Mouse (Mus musculus): ENCODE measurements around the gene Zfp664. TPM values are rescaled to one million over a fixed set of nuclear protein-coding genes. Genes with fewer than 3 reads are reported as not detected.

Zfp664 gene
- polyA plus RNA-seq, 1 experiment from 2014 or later: 77.4 TPM

- Histone ChIP-seq H3K27ac (no peak overlapping the region), H3K36me3 (no peaks in the 10 kb centered on the region), H3K4me1 (replicated peaks) (no peaks in the 10 kb centered on the region), H3K4me2 (replicated peaks) (no peak overlapping the region), H3K9ac (no peak overlapping the region), H3K9me3 (no peaks in the 10 kb centered on the region), H3K4me3 (replicated peaks) (no peak overlapping the region), H3K27me3 (replicated peaks) (no peaks in the 10 kb centered on the region)
- no peak for ATAC-seq
- WGBS: 64% methylated on average over 13 of the region's 13 CpGs
Measured at GRCm38 (mm10) chr5:124906890-124907289, 44.4 kb downstream of the Zfp664 start.

- peak; percentile 73 for ATAC-seq
- Histone ChIP-seq H3K9ac (no peak overlapping the region), H3K36me3 (no peaks in the 10 kb centered on the region), H3K27me3 (replicated peaks) (no peaks in the 10 kb centered on the region), H3K4me1 (replicated peaks) (no peaks in the 10 kb centered on the region), H3K27ac (no peak overlapping the region), H3K4me3 (replicated peaks) (no peak overlapping the region), H3K9me3 (no peaks in the 10 kb centered on the region), H3K4me2 (replicated peaks) (no peak overlapping the region)
- WGBS: 16% methylated on average over 5 of the region's 5 CpGs
Measured at GRCm38 (mm10) chr5:124908860-124909259, 46.4 kb downstream of the Zfp664 start.

GRCm38 (mm10) chr5:124912276-124912675 is 49.8 kb downstream of the Zfp664 start:
- Histone ChIP-seq H3K4me2 (replicated peaks) (no peak overlapping the region), H3K27ac (no peak overlapping the region), H3K4me3 (replicated peaks) (no peak overlapping the region), H3K27me3 (replicated peaks) (no peaks in the 10 kb centered on the region), H3K36me3 (no peaks in the 10 kb centered on the region), H3K4me1 (replicated peaks) (no peaks in the 10 kb centered on the region), H3K9me3 (no peaks in the 10 kb centered on the region), H3K9ac (no peak overlapping the region)
- WGBS: 53% methylated on average over 7 of the region's 7 CpGs
- ATAC-seq: no peak

DNA sequence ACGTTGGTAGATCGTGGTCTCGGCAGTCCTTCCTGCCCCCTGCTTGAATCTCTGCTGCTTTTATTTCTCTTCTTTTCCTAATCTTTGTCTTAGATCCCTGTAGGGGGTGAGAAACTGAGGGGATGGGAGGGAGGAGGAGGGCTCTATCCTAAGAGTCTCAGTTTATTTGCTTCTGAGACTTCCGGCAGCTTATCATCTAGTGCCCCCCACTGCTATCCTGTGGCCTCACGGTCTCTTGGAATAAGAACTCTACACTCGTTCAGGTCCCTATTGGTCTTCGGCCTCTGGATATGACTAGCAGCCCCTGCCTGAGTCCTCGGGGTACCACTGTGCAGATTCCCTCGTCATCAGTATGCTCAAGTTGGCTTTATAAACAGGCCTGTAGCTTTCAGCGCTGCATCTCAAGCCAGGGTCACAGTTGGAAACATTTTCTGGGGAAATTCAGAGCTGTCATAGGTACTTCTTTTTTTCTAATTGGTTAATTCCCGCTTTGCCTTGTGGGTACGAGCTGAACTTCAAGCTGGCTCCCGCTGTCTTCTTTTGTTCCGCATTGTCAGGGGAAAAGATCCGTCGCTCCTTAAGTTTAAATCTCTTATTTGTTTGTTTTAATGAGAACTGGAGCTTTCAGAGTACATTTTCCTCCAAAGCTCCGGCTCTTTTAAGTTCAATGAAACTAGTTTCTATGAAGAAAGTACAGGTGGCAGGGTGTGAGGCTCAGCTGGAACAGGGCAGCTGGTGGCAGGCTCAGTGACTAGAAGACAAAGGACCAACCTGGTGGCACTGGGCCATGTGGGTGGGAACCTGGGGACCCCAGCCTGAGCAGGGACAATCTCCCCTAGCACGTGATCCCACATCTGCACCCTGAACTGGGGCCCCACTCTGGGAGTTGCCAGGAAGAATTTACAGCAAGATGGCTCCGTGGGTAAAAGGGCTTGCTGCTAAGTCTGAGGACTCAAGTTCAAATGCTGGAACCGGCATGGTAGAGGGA is 50.7 kb downstream of the Zfp664 start:
- Histone ChIP-seq H3K36me3 (no peaks in the 10 kb centered on the region), H3K9ac (no peak overlapping the region), H3K27ac (no peak overlapping the region), H3K4me2 (replicated peaks) (no peak overlapping the region), H3K4me3 (replicated peaks) (no peak overlapping the region), H3K9me3 (no peaks in the 10 kb centered on the region), H3K4me1 (replicated peaks) (no peaks in the 10 kb centered on the region), H3K27me3 (replicated peaks) (no peaks in the 10 kb centered on the region)
- 52% methylated on average over 20 of the region's 20 CpGs for WGBS
- no peak for ATAC-seq

- H3K9ac ChIP-seq: no peak overlapping the region
- no peak overlapping the region for H3K4me3 ChIP-seq (replicated peaks)
- no peaks in the 10 kb centered on the region for H3K27me3 ChIP-seq (replicated peaks)
- no peaks in the 10 kb centered on the region for H3K36me3 ChIP-seq
- peaks cover 5% of the 10 kb centered on the region; the same call in 1 of the 2 replicates for H3K4me1 ChIP-seq (replicated peaks)
- H3K27ac ChIP-seq: no peak overlapping the region
- H3K4me2 ChIP-seq (replicated peaks): no peak overlapping the region
- no peak for ATAC-seq
- WGBS: 81% methylated on average over 3 of the region's 3 CpGs
- H3K9me3 ChIP-seq: no peaks in the 10 kb centered on the region
Measured at GRCm38 (mm10) chr5:124919798-124920197, 57.3 kb downstream of the Zfp664 start.

- H3K9ac ChIP-seq: no peak overlapping the region
- H3K27ac ChIP-seq: no peak overlapping the region
- peaks cover 5% of the 10 kb centered on the region; the same call in 1 of the 2 replicates for H3K4me1 ChIP-seq (replicated peaks)
- H3K27me3 ChIP-seq (replicated peaks): no peaks in the 10 kb centered on the region
- H3K4me2 ChIP-seq (replicated peaks): no peak overlapping the region
- no peaks in the 10 kb centered on the region for H3K36me3 ChIP-seq
- no peak for ATAC-seq
- no peak overlapping the region for H3K4me3 ChIP-seq (replicated peaks)
- H3K9me3 ChIP-seq: no peaks in the 10 kb centered on the region
Measured at GRCm38 (mm10) chr5:124921410-124921809, 58.9 kb downstream of the Zfp664 start.

- Histone ChIP-seq H3K36me3 (no peaks in the 10 kb centered on the region), H3K4me1 (replicated peaks) (peaks cover 5% of the 10 kb centered on the region; the same call in 1 of the 2 replicates), H3K9ac (no peak overlapping the region), H3K27me3 (replicated peaks) (no peaks in the 10 kb centered on the region), H3K4me2 (replicated peaks) (no peak overlapping the region), H3K4me3 (replicated peaks) (no peak overlapping the region), H3K9me3 (no peaks in the 10 kb centered on the region), H3K27ac (no peak overlapping the region)
- 31% methylated on average over 18 of the region's 18 CpGs for WGBS
- ATAC-seq: no peak
Measured at GRCm38 (mm10) chr5:124922356-124923352, 60.2 kb downstream of the Zfp664 start.

DNA sequence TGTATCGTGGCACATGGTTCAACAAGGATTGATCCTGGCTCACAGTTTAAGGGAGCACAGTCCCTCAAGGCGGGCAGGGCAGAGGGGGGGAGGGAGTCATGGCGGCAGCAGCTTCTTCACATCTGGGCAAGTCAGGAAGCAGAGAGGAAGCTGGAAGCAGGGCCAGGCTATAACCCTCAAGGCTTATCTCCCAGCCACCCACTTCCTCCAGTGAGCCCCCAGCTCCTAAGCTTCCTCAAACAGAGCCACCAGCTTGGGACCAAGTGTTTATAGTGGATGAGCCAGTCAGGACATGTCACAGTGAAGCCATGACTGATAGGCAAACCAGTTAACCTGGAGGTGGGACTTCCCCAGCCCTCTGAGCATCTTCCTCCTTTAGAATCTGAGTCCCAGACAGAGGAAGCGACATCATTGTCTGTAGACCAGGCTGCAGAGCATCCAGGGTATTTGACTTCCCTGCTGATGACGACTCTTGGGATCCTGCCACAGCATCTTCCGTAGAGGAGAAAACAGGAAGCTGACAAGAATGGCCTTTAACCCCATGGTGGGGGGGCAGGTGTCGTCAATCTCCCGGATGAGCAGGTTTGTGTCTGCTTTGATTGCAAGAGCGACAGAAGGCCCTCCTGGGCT is 67.0 kb downstream of the Zfp664 start:
- Histone ChIP-seq H3K4me3 (replicated peaks) (no peak overlapping the region), H3K36me3 (no peaks in the 10 kb centered on the region), H3K9ac (no peak overlapping the region), H3K9me3 (no peaks in the 10 kb centered on the region; the same call in 1 of the 2 replicates), H3K27ac (no peak overlapping the region), H3K4me2 (replicated peaks) (no peak overlapping the region), H3K27me3 (replicated peaks) (no peaks in the 10 kb centered on the region), H3K4me1 (replicated peaks) (no peaks in the 10 kb centered on the region)
- no peak for ATAC-seq
- 80% methylated on average over 9 of the region's 9 CpGs for WGBS

DNA sequence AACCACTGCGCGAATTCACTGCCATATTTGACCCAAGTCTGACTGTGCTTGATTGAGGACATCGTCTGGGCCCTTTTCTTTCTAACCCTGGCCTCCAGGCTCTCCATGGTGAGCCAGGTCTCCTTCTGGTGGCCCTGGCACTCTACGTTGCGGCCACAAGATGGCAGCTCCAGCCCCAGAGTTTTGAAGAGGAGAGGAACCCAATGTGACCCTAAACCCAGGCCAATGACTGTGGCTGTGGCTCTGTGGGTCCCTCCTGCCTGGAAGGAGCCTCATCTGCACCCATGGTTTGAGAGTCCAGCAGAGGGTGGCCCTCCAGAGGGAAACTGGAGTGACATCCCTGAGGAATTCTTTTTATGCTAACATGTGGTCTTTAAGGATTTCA is 67.6 kb downstream of the Zfp664 start:
- no peak overlapping the region for H3K27ac ChIP-seq
- no peaks in the 10 kb centered on the region for H3K4me1 ChIP-seq (replicated peaks)
- no peak overlapping the region for H3K9ac ChIP-seq
- H3K4me2 ChIP-seq (replicated peaks): no peak overlapping the region
- H3K27me3 ChIP-seq (replicated peaks): no peaks in the 10 kb centered on the region
- H3K36me3 ChIP-seq: no peaks in the 10 kb centered on the region
- no peak for ATAC-seq
- H3K9me3 ChIP-seq: no peaks in the 10 kb centered on the region; the same call in 1 of the 2 replicates
- 47% methylated on average over 5 of the region's 5 CpGs for WGBS
- no peak overlapping the region for H3K4me3 ChIP-seq (replicated peaks)

- H3K4me3 ChIP-seq (replicated peaks): no peak overlapping the region
- no peak overlapping the region for H3K27ac ChIP-seq
- no peak overlapping the region for H3K4me2 ChIP-seq (replicated peaks)
- WGBS: 72% methylated on average over 9 of the region's 9 CpGs
- no peak overlapping the region for H3K9ac ChIP-seq
- H3K9me3 ChIP-seq: no peaks in the 10 kb centered on the region; the same call in 1 of the 2 replicates
- no peaks in the 10 kb centered on the region for H3K4me1 ChIP-seq (replicated peaks)
- no peaks in the 10 kb centered on the region for H3K36me3 ChIP-seq
- no peak for ATAC-seq
- no peaks in the 10 kb centered on the region for H3K27me3 ChIP-seq (replicated peaks)
Measured at GRCm38 (mm10) chr5:124930603-124931002, 68.1 kb downstream of the Zfp664 start.

DNA sequence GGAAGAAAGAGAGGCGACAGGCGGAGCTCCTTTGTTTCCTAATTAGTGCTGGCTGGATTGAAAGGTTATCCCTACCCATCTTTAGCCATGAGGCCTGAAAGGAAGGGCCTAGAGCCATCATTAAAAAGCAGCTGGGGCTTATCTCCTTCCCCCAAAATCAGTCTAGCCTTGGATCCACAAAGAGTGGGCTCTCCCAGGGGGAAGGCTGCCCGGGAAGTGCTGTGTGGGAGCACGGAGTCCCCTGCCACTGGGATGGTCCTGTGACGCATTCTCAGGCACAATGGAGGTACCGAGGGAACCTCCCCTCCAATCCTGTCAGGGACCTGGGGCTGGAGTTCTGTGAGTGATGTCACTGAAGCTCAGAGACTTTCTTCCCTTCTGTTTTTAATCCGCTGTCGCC is 68.6 kb downstream of the Zfp664 start:
- no peak overlapping the region for H3K4me3 ChIP-seq (replicated peaks)
- 50% methylated on average over 8 of the region's 8 CpGs for WGBS
- H3K27me3 ChIP-seq (replicated peaks): no peaks in the 10 kb centered on the region
- no peak overlapping the region for H3K9ac ChIP-seq
- H3K27ac ChIP-seq: no peak overlapping the region
- ATAC-seq: no peak
- H3K36me3 ChIP-seq: no peaks in the 10 kb centered on the region
- H3K9me3 ChIP-seq: no peaks in the 10 kb centered on the region; the same call in 1 of the 2 replicates
- no peak overlapping the region for H3K4me2 ChIP-seq (replicated peaks)
- no peaks in the 10 kb centered on the region for H3K4me1 ChIP-seq (replicated peaks)

DNA sequence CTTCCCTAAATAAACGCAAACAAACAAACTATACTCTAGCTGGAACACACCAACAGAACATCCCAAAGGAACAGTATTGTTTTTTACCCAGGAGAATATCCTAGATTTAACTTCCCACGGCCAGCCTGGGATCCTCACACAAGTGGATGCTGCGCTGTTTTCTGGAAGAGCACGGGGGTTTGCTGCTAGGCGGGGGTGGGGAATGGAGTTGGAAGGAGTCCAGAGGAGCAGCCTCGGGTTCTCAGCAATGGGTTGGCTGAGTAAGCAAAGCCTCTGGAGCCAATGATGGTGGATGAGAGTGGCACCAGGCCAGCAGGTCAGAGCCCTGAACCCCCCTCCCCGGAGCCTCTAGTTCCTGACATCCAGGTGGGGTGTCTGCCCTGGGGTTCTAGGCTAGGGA is 72.1 kb downstream of the Zfp664 start:
- WGBS: 52% methylated on average over 7 of the region's 7 CpGs
- no peak for ATAC-seq

More for the DNA sequence above, 72.1 kb downstream of the Zfp664 start:
- no peak overlapping the region for H3K4me2 ChIP-seq (replicated peaks)
- H3K4me3 ChIP-seq (replicated peaks): no peak overlapping the region
- H3K36me3 ChIP-seq: no peaks in the 10 kb centered on the region
- H3K4me1 ChIP-seq (replicated peaks): no peaks in the 10 kb centered on the region
- no peak overlapping the region for H3K9ac ChIP-seq
- no peak overlapping the region for H3K27ac ChIP-seq
- H3K9me3 ChIP-seq: no peaks in the 10 kb centered on the region; the same call in 1 of the 2 replicates
- no peaks in the 10 kb centered on the region for H3K27me3 ChIP-seq (replicated peaks)

All from intestine, embryonic 15.5 days (tissue).